Mouse (Mus musculus): Measurements from ENCODE around the gene Tmem120b. TPM values are rescaled to one million over a fixed set of nuclear protein-coding genes. Genes with fewer than 3 reads are reported as not detected.

The Tmem120b gene
- total RNA-seq, 2 experiments from 2014 or later: 16.0 to 16.2 TPM

- intact Hi-C loops (cut with DNase I): no loop called here
- Histone ChIP-seq H3K27ac (no peak overlapping the region), H3K4me3 (no peak overlapping the region)
- DNase-seq (ENCODE audit: extremely low spot score in 1 of 2, low spot score in 2 of 2): no peak
- TF ChIP-seq CTCF (IDR thresholded peaks at IDR 0.05): peak; percentile 56
These were observed 88.5 kb downstream of the Tmem120b start for GRCm38 (mm10) chr5:123156763-123157162.

GRCm38 (mm10) chr5:123157972-123158371 lies 89.8 kb downstream of the Tmem120b start:
- H3K4me3 ChIP-seq: no peak overlapping the region
- intact Hi-C loops (cut with DNase I): no loop called here

GRCm38 (mm10) chr5:123159446-123159845 lies 91.2 kb downstream of the Tmem120b start:
- intact Hi-C loops (cut with DNase I): no loop called here
- no peak overlapping the region for H3K27ac ChIP-seq
- H3K4me3 ChIP-seq: no peak overlapping the region
- DNase-seq (ENCODE audit: extremely low spot score in 1 of 2, low spot score in 2 of 2): no peak
- TF ChIP-seq CTCF (IDR thresholded peaks at IDR 0.05): no peak

More at GRCm38 (mm10) chr5:123157972-123158371, 89.8 kb downstream of the Tmem120b start:
- TF ChIP-seq CTCF (IDR thresholded peaks at IDR 0.05): no peak
- no peak for DNase-seq (ENCODE audit: extremely low spot score in 1 of 2, low spot score in 2 of 2)
- H3K27ac ChIP-seq: no peak overlapping the region

GRCm38 (mm10) chr5:123159866-123160265 lies 91.7 kb downstream of the Tmem120b start:
- intact Hi-C loops (cut with DNase I): no loop called here
- no peak overlapping the region for H3K4me3 ChIP-seq
- DNase-seq (ENCODE audit: extremely low spot score in 1 of 2, low spot score in 2 of 2): no peak
- no peak overlapping the region for H3K27ac ChIP-seq
- no peak for TF ChIP-seq CTCF (IDR thresholded peaks at IDR 0.05)

GRCm38 (mm10) chr5:123160341-123160740 lies 92.1 kb downstream of the Tmem120b start:
- intact Hi-C loops (cut with DNase I): no loop called here
- Histone ChIP-seq H3K27ac (no peak overlapping the region), H3K4me3 (no peak overlapping the region)
- no peak for DNase-seq (ENCODE audit: extremely low spot score in 1 of 2, low spot score in 2 of 2)
- no peak for TF ChIP-seq CTCF (IDR thresholded peaks at IDR 0.05)

- intact Hi-C loops (cut with DNase I): no loop called here
- DNase-seq (ENCODE audit: extremely low spot score in 1 of 2, low spot score in 2 of 2): no peak
- no peak overlapping the region for H3K27ac ChIP-seq
- H3K4me3 ChIP-seq: no peak overlapping the region
- no peak; the same call in 1 of the 2 replicates for TF ChIP-seq CTCF (IDR thresholded peaks at IDR 0.05)
These were observed 94.7 kb downstream of the Tmem120b start for GRCm38 (mm10) chr5:123162942-123163341.

- H3K27ac ChIP-seq: no peak overlapping the region
- H3K4me3 ChIP-seq: no peak overlapping the region
- intact Hi-C loops (cut with DNase I): no loop called here
- TF ChIP-seq CTCF (IDR thresholded peaks at IDR 0.05): no peak
- DNase-seq (ENCODE audit: extremely low spot score in 1 of 2, low spot score in 2 of 2): no peak
These were observed 98.2 kb downstream of the Tmem120b start for GRCm38 (mm10) chr5:123166437-123166836.

Other genes starting within 250 kb of the Tmem120b start
- 100 to 1,000 TPM; 222 to 229 TPM for gene Anapc5, start 247.1 kb upstream of the Tmem120b start, total RNA-seq (2021)
- 10 to 100 TPM; 51.5 to 56.3 TPM for gene Rnf34, start 218.4 kb upstream of the Tmem120b start, total RNA-seq (2021)
- gene Kdm2b, start 78.6 kb upstream of the Tmem120b start, total RNA-seq (2021): 10 to 100 TPM; 25.4 to 27.4 TPM
- 1 to 10 TPM; 6.9 to 9.5 TPM for gene Orai1, start 53.3 kb upstream of the Tmem120b start, total RNA-seq (2021)
- gene Morn3, start 21.4 kb upstream of the Tmem120b start, total RNA-seq (2021): not detected
- 10 to 100 TPM; 48.5 to 48.9 TPM for gene Rhof, start 64.3 kb downstream of the Tmem120b start, total RNA-seq (2021)
- gene Setd1b, start 73.8 kb downstream of the Tmem120b start, total RNA-seq (2021): 10 to 100 TPM; 32.4 to 42.2 TPM
- gene Psmd9, start 101.0 kb downstream of the Tmem120b start, total RNA-seq (2021): 10 to 100 TPM; 23.4 to 24.9 TPM
- gene Hpd, start 114.3 kb downstream of the Tmem120b start, total RNA-seq (2021): not detected
- gene Wdr66, start 183.7 kb downstream of the Tmem120b start, total RNA-seq (2021): 1 to 10 TPM; 6.0 to 6.2 TPM

Data from left cerebral cortex, adult 2 months (tissue).